Mouse (Mus musculus) C2C12 (cell line): ENCODE measurements around the gene Smim24.

Source experiments
- CEBPB ChIP-seq: IDR thresholded peaks from one replicate; pipeline ENCODE4 v1.6.1; 2011; ENCODE audit warnings: low read depth, mild to moderate bottlenecking, control low read depth, moderate library complexity
- CTCF ChIP-seq: IDR thresholded peaks from one replicate; pipeline ENCODE4 v1.5.1; 2011; ENCODE audit not compliant: control insufficient read depth, insufficient read depth, insufficient read length
- FOSL1 ChIP-seq: IDR thresholded peaks from one replicate; pipeline ENCODE4 v1.8.0; 2011; ENCODE audit warnings: mild to moderate bottlenecking, low read length; ENCODE audit not compliant: poor library complexity, insufficient read depth, severe bottlenecking
- MAX ChIP-seq: IDR thresholded peaks from one replicate; pipeline ENCODE4 v1.6.1; 2011; ENCODE audit warnings: mild to moderate bottlenecking, control low read depth
- MYOD1 ChIP-seq: IDR thresholded peaks from one replicate; pipeline ENCODE4 v1.6.1; 2011; ENCODE audit warnings: low read depth; ENCODE audit not compliant: control insufficient read depth, insufficient read length
- MYOG ChIP-seq: IDR thresholded peaks from one replicate; pipeline ENCODE4 v1.6.1; 2011; ENCODE audit not compliant: control insufficient read depth, insufficient read length; ENCODE audit errors: extremely low read depth
- USF1 ChIP-seq: IDR thresholded peaks from one replicate; pipeline ENCODE4 v1.6.1; 2011; ENCODE audit warnings: low read depth, mild to moderate bottlenecking, control low read depth, moderate library complexity

DNA sequence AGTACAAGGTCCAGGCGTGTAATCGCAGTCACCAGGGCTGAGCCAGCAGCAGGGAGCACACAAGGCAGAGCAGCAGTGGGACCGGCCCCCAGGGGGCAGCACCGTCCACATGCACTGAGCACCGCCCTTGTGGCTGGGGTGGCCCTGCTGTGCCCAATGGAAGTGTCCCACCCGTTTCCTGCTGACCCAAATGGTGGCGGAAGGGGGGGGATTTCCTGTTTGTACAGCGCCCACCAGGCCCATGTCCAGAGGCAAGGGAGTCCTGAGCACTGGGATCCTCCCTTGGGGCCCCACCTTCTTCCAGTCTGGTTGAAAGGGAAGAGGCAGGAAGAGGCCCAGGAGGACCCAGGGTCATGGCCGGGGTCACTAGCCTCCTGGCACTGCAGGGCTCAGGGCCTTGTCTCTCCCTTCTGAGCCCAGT is 16.0 kb downstream of the Smim24 start:
- TF ChIP-seq CTCF: peak; percentile 100
- no peak for TF ChIP-seq FOSL1
- TF ChIP-seq MYOG: no peak
- no peak for TF ChIP-seq USF1
- TF ChIP-seq MAX: peak; percentile 95
- no peak for TF ChIP-seq CEBPB
- TF ChIP-seq MYOD1: no peak
